12 mouse cellular contexts compared by ENCODE assay signal in genomic region chr10:43684247-43685033, GRCm38 (mm10).
DNase-seq lines count a peak whose midpoint lies in the region; ATAC-seq and TF ChIP-seq lines count a peak whose summit lies in the region.
"Had no signal": no experiment of that assay in that cellular context is flagged by ENCODE, and none has a peak within 500 bp of the region (broad histone marks: within the 10 kb centered on the region; RNA-seq: fewer than 3 reads in every experiment).

No protein-coding gene starts in this region.

- no peak for TF ChIP-seq EP300 in lung, postnatal 0 days (IDR thresholded peaks at IDR 0.05)

- WGBS in kidney, adult 2 months, result 49% methylated on average over 12 of the region's 12 CpGs
- WGBS in lung, postnatal 0 days, result 38% methylated on average over 12 of the region's 12 CpGs

- no peaks in the 10 kb centered on the region for H3K9me3 ChIP-seq in lung, postnatal 0 days (ENCODE audit: low read length)
- H3K9me3 ChIP-seq: midbrain, embryonic 13.5 days had no signal

- peak; percentile 27 for DNase-seq in kidney, adult 18-20 months
- no peak for DNase-seq in kidney, adult 9 months
- DNase-seq in ZHBTc4 (ENCODE audit: low read depth, low spot score), result peak; percentile 83
- DNase-seq in kidney, adult 2 months, result peak; percentile 51
- DNase-seq in lung, postnatal 0 days (ENCODE audit: low spot score), result peak; percentile 54
- no peak for DNase-seq in frontal cortex, postnatal 36 days (ENCODE audit: low spot score in 2 of 2)
- no peak for DNase-seq in spleen, adult 18-20 months
- DNase-seq in cerebellum, adult 11 months, result no peak
- DNase-seq: B cell, adult 2 months; heart, postnatal 4 days had no signal

- no peaks in the 10 kb centered on the region for H3K27me3 ChIP-seq in kidney, adult 2 months (replicated peaks; ENCODE audit: control insufficient read depth, insufficient read depth, low read length)
- H3K27me3 ChIP-seq in lung, postnatal 0 days (replicated peaks; ENCODE audit: insufficient read depth, low read length), result no peaks in the 10 kb centered on the region
- H3K27me3 ChIP-seq: midbrain, embryonic 13.5 days had no signal

- H3K4me3 ChIP-seq in kidney, adult 2 months (ENCODE audit: insufficient read depth, low read depth, low read length), result no peak overlapping the region
- H3K4me3 ChIP-seq in lung, postnatal 0 days (ENCODE audit: low read depth, low read length), result no peak overlapping the region
- H3K4me3 ChIP-seq: left cerebral cortex, adult 2 months; midbrain, embryonic 13.5 days had no signal

- 0 out of 2 replicates have a peak overlapping the region, but pooled peaks have one; percentile 10 for H3K27ac ChIP-seq in kidney, adult 2 months (ENCODE audit: insufficient read depth, low read depth, low read length)
- no peak overlapping the region for H3K27ac ChIP-seq in lung, postnatal 0 days (ENCODE audit: low read length)
- H3K27ac ChIP-seq: left cerebral cortex, adult 2 months; midbrain, embryonic 13.5 days had no signal

- H3K4me2 ChIP-seq in lung, postnatal 0 days (replicated peaks; ENCODE audit: low read depth, low read length), result no peak overlapping the region
- H3K4me2 ChIP-seq: midbrain, embryonic 13.5 days had no signal

- H3K9ac ChIP-seq in lung, postnatal 0 days (replicated peaks; ENCODE audit: low read depth), result no peak overlapping the region
- H3K9ac ChIP-seq: midbrain, embryonic 13.5 days had no signal

- ATAC-seq in lung, postnatal 0 days, result peak; percentile 71
- ATAC-seq: midbrain, embryonic 13.5 days had no signal

- no peaks in the 10 kb centered on the region for H3K36me3 ChIP-seq in kidney, adult 2 months (ENCODE audit: control insufficient read depth, insufficient read depth, low read length)
- H3K36me3 ChIP-seq in lung, postnatal 0 days (ENCODE audit: insufficient read depth, low read length), result no peaks in the 10 kb centered on the region
- H3K36me3 ChIP-seq: midbrain, embryonic 13.5 days had no signal

- TF ChIP-seq POLR2A in kidney, adult 2 months (IDR thresholded peaks at IDR 0.05; ENCODE audit: low read depth, low read length), result no peak

- TF ChIP-seq CTCF in kidney, adult 2 months (conservative IDR thresholded peaks at IDR 0.05; ENCODE audit: insufficient read depth, insufficient read length, low read depth, low read length), result no peak
- no peak for TF ChIP-seq CTCF in lung, postnatal 0 days (IDR thresholded peaks at IDR 0.05)

- no peaks in the 10 kb centered on the region for H3K4me1 ChIP-seq in kidney, adult 2 months (ENCODE audit: control insufficient read depth, insufficient read depth, low read length)
- peaks cover 6% of the 10 kb centered on the region; the same call in 1 of the 2 replicates for H3K4me1 ChIP-seq in lung, postnatal 0 days (ENCODE audit: insufficient read depth, low read depth, low read length)

Comparison
In these comparisons a context has a peak if more than half of its experiments do, and no peak if none do; other contexts are left out.
1. DNase-seq: peak in kidney, adult 18-20 months (single experiment), ZHBTc4 (single experiment), kidney, adult 2 months (single experiment) and lung, postnatal 0 days (single experiment); none in kidney, adult 9 months (single experiment), frontal cortex, postnatal 36 days (0 of 2), spleen, adult 18-20 months (0 of 2) and cerebellum, adult 11 months (single experiment).